Mouse (Mus musculus) CH12.LX (cell line): Measurements from ENCODE around the gene Tbx21.

Experiments
- CTCF ChIP-seq, 2 experiments: IDR thresholded peaks in 1 of 2; conservative IDR thresholded peaks in 1 of 2; 2 replicates each; pipeline ENCODE4 v1.5.1; 2011 to 2012; ENCODE audit warnings: low read depth in 2 of 2, low read length in 2 of 2, improper control_type of control experiment in 1 of 2, inconsistent platforms in 1 of 2, mild to moderate bottlenecking in 1 of 2, moderate library complexity in 1 of 2
- EP300 ChIP-seq: IDR thresholded peaks from 2 replicates; pipeline ENCODE4 v1.6.1; 2011; ENCODE audit warnings: low read length, improper control_type of control experiment
- MAFK ChIP-seq: IDR thresholded peaks from 2 replicates; pipeline ENCODE4 v1.6.1; 2011; ENCODE audit warnings: low read length, improper control_type of control experiment; ENCODE audit not compliant: insufficient replicate concordance
- MAX ChIP-seq: IDR thresholded peaks from 2 replicates; pipeline ENCODE4 v1.6.1; 2011; ENCODE audit warnings: low read length, improper control_type of control experiment
- POLR2A ChIP-seq: IDR thresholded peaks from 2 replicates; pipeline ENCODE4 v1.6.1; 2011; ENCODE audit warnings: low read depth, mild to moderate bottlenecking, improper control_type of control experiment, low read length
- POLR2AphosphoS2 ChIP-seq: IDR thresholded peaks from 2 replicates; pipeline ENCODE4 v1.6.1; 2011; ENCODE audit warnings: low read depth, low read length, improper control_type of control experiment
- SMC3 ChIP-seq: IDR thresholded peaks from 2 replicates; pipeline ENCODE4 v1.6.1; 2011; ENCODE audit warnings: low read depth, low read length, improper control_type of control experiment
- ZC3H11A ChIP-seq: IDR thresholded peaks from 2 replicates; pipeline ENCODE4 v1.6.1; 2012; ENCODE audit warnings: low read depth, mild to moderate bottlenecking, inconsistent platforms, low read length, improper control_type of control experiment
- ZNF384 ChIP-seq: IDR thresholded peaks from 2 replicates; pipeline ENCODE4 v1.6.1; 2012; ENCODE audit warnings: low read depth, low read length, improper control_type of control experiment, inconsistent platforms

DNA sequence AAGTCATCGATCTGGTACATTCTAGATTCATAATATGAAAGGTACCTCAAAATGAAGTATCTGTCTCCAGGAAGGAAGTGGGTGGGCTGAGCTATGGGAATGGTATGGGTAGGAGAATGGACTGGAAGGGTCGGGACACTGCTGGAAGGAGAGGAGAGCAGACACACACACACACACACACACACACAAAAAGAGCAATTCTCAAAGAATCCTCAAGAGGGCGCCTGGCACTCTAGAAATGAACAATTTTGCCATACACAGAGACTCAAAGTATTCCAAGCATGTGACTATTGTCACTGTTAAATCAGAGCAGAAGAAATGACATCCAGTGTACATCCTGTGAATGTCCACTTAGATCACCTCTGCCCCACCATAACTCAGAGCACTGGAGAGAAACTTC lies 42.6 kb downstream of the Tbx21 start:
- peak; percentile 66 to 97 for TF ChIP-seq CTCF (conservative IDR thresholded peaks at IDR 0.05 in 1 of 2, IDR thresholded peaks at IDR 0.05 in 1 of 2; ENCODE audit: low read depth in 2 of 2, low read length in 2 of 2)
- TF ChIP-seq POLR2AphosphoS2 = no peak; the same call in 1 of the 2 replicates
- TF ChIP-seq ZNF384 = no peak
- peak; percentile 80 for TF ChIP-seq SMC3
- peak; percentile 56 for TF ChIP-seq ZC3H11A
- TF ChIP-seq POLR2A = no peak
- TF ChIP-seq MAX = no peak
- TF ChIP-seq EP300 = no peak
- TF ChIP-seq MAFK = no peak
